Mouse (Mus musculus) lung, postnatal 0 days (tissue): ENCODE results near the gene Pth1r.

Experiments
- CTCF ChIP-seq: IDR thresholded peaks from 2 replicates; pipeline ENCODE4 v1.5.1; 2016; ENCODE audit warnings: antibody characterized with exemption, mild to moderate bottlenecking
- EP300 ChIP-seq: IDR thresholded peaks from 2 replicates; pipeline ENCODE4 v1.6.1; 2016; ENCODE audit warnings: antibody characterized with exemption, mild to moderate bottlenecking, control low read depth

- TF ChIP-seq CTCF (peak; percentile 73), EP300 (no peak)
Observed at GRCm38 (mm10) chr9:110729841-110730240, 17.1 kb downstream of the Pth1r start.
